Mouse (Mus musculus): ENCODE measurements around the gene Myf5. TPM values are rescaled to one million over a fixed set of nuclear protein-coding genes. Genes with fewer than 3 reads are reported as not detected.

Myf5 gene
- polyA plus RNA-seq, 1 experiment from 2014 or later = 22.1 TPM

- H3K27ac ChIP-seq (replicated peaks; ENCODE audit: low read depth, low read length) = no peak overlapping the region
- no peak overlapping the region for H3K4me2 ChIP-seq (ENCODE audit: low read depth, low read length)
- no peak for ATAC-seq (ENCODE audit: low read depth)
- H3K9ac ChIP-seq (ENCODE audit: low read depth, low read length) = no peak overlapping the region
- H3K27me3 ChIP-seq (replicated peaks; ENCODE audit: control insufficient read depth, insufficient read depth, low read length) = no peaks in the 10 kb centered on the region
- WGBS = 83% methylated on average over 5 of the region's 5 CpGs
- no peak for DNase-seq (ENCODE audit: low spot score)
- H3K4me3 ChIP-seq (ENCODE audit: low read depth, low read length) = no peak overlapping the region
- H3K4me1 ChIP-seq (ENCODE audit: control insufficient read depth, insufficient read depth, low read length) = no peaks in the 10 kb centered on the region
- H3K36me3 ChIP-seq (ENCODE audit: control insufficient read depth, insufficient read depth, low read length) = no peaks in the 10 kb centered on the region
- H3K9me3 ChIP-seq (ENCODE audit: control insufficient read depth, low read length) = no peaks in the 10 kb centered on the region
These were observed 14.2 kb downstream of the Myf5 start for GRCm38 (mm10) chr10:107471712-107472111.

GRCm38 (mm10) chr10:107467819-107468218, 18.1 kb downstream of the Myf5 start:
- no peak for ATAC-seq (ENCODE audit: low read depth)
- H3K4me3 ChIP-seq (ENCODE audit: low read depth, low read length) = no peak overlapping the region

GRCm38 (mm10) chr10:107449496-107450330, 36.2 kb downstream of the Myf5 start:
- ATAC-seq (ENCODE audit: low read depth) (no peak), DNase-seq (ENCODE audit: low spot score) (no peak)
- H3K27ac ChIP-seq (replicated peaks; ENCODE audit: low read depth, low read length) = no peak overlapping the region
- H3K4me2 ChIP-seq (ENCODE audit: low read depth, low read length) = no peak overlapping the region
- no peak overlapping the region for H3K9ac ChIP-seq (ENCODE audit: low read depth, low read length)
- WGBS = 82% methylated on average over 5 of the region's 5 CpGs
- no peaks in the 10 kb centered on the region for H3K36me3 ChIP-seq (ENCODE audit: control insufficient read depth, insufficient read depth, low read length)
- no peaks in the 10 kb centered on the region for H3K9me3 ChIP-seq (ENCODE audit: control insufficient read depth, low read length)
- H3K4me1 ChIP-seq (ENCODE audit: control insufficient read depth, insufficient read depth, low read length) = no peaks in the 10 kb centered on the region
- H3K27me3 ChIP-seq (replicated peaks; ENCODE audit: control insufficient read depth, insufficient read depth, low read length) = no peaks in the 10 kb centered on the region
- H3K4me3 ChIP-seq (ENCODE audit: low read depth, low read length) = no peak overlapping the region

More at GRCm38 (mm10) chr10:107467819-107468218, 18.1 kb downstream of the Myf5 start:
- no peak overlapping the region for H3K27ac ChIP-seq (replicated peaks; ENCODE audit: low read depth, low read length)
- no peaks in the 10 kb centered on the region for H3K4me1 ChIP-seq (ENCODE audit: control insufficient read depth, insufficient read depth, low read length)
- DNase-seq (ENCODE audit: low spot score) = no peak
- no peak overlapping the region for H3K4me2 ChIP-seq (ENCODE audit: low read depth, low read length)
- no peaks in the 10 kb centered on the region for H3K36me3 ChIP-seq (ENCODE audit: control insufficient read depth, insufficient read depth, low read length)
- no peak overlapping the region for H3K9ac ChIP-seq (ENCODE audit: low read depth, low read length)
- no peaks in the 10 kb centered on the region for H3K9me3 ChIP-seq (ENCODE audit: control insufficient read depth, low read length)
- WGBS = 81% methylated on average over 7 of the region's 7 CpGs
- no peaks in the 10 kb centered on the region for H3K27me3 ChIP-seq (replicated peaks; ENCODE audit: control insufficient read depth, insufficient read depth, low read length)

- ATAC-seq (ENCODE audit: low read depth) = no peak
- H3K27ac ChIP-seq (replicated peaks; ENCODE audit: low read depth, low read length) = no peak overlapping the region
- WGBS = 7% methylated on average over 4 of the region's 4 CpGs
These were observed 43.2 kb downstream of the Myf5 start for GRCm38 (mm10) chr10:107442781-107443180.

GRCm38 (mm10) chr10:107436967-107437366, 49.0 kb downstream of the Myf5 start:
- 43% methylated on average over 5 of the region's 5 CpGs for WGBS
- H3K27me3 ChIP-seq (replicated peaks; ENCODE audit: control insufficient read depth, insufficient read depth, low read length) = no peaks in the 10 kb centered on the region
- no peaks in the 10 kb centered on the region for H3K9me3 ChIP-seq (ENCODE audit: control insufficient read depth, low read length)
- no peak overlapping the region for H3K9ac ChIP-seq (ENCODE audit: low read depth, low read length)
- H3K4me2 ChIP-seq (ENCODE audit: low read depth, low read length) = no peak overlapping the region
- no peaks in the 10 kb centered on the region for H3K4me1 ChIP-seq (ENCODE audit: control insufficient read depth, insufficient read depth, low read length)
- H3K27ac ChIP-seq (replicated peaks; ENCODE audit: low read depth, low read length) = no peak overlapping the region
- H3K36me3 ChIP-seq (ENCODE audit: control insufficient read depth, insufficient read depth, low read length) = no peaks in the 10 kb centered on the region
- H3K4me3 ChIP-seq (ENCODE audit: low read depth, low read length) = no peak overlapping the region
- ATAC-seq (ENCODE audit: low read depth) (no peak), DNase-seq (ENCODE audit: low spot score) (peak; percentile 11)

More at GRCm38 (mm10) chr10:107442781-107443180, 43.2 kb downstream of the Myf5 start:
- H3K9ac ChIP-seq (ENCODE audit: low read depth, low read length) = no peak overlapping the region
- no peak overlapping the region for H3K4me3 ChIP-seq (ENCODE audit: low read depth, low read length)
- no peaks in the 10 kb centered on the region for H3K4me1 ChIP-seq (ENCODE audit: control insufficient read depth, insufficient read depth, low read length)
- H3K36me3 ChIP-seq (ENCODE audit: control insufficient read depth, insufficient read depth, low read length) = no peaks in the 10 kb centered on the region
- no peak overlapping the region for H3K4me2 ChIP-seq (ENCODE audit: low read depth, low read length)
- DNase-seq (ENCODE audit: low spot score) = no peak
- no peaks in the 10 kb centered on the region for H3K27me3 ChIP-seq (replicated peaks; ENCODE audit: control insufficient read depth, insufficient read depth, low read length)
- H3K9me3 ChIP-seq (ENCODE audit: control insufficient read depth, low read length) = no peaks in the 10 kb centered on the region

Small RNA genes lying within 50 kb of the gene (microRNA-seq; reads per million reads assigned to microRNA genes)
- gene Gm44403 (ENCODE audit: borderline number of aligned reads) = not detected

Other genes with a start within 250 kb of the Myf5 start
- gene Lin7a, start 214.4 kb downstream of the Myf5 start, polyA plus RNA-seq (2014; fragmentation: Nextera tagmentation; extraction: Ambion mirVana) = 4.8 and 5.0 TPM in 2 replicates
- 20.2 and 28.9 TPM in 2 replicates for gene Myf6, start 8.6 kb upstream of the Myf5 start, polyA plus RNA-seq (2014; fragmentation: Nextera tagmentation; extraction: Ambion mirVana)
- 0.39 and 0.47 TPM in 2 replicates for gene Ptprq, start 233.9 kb upstream of the Myf5 start, polyA plus RNA-seq (2014; fragmentation: Nextera tagmentation; extraction: Ambion mirVana)

Measured in embryonic facial prominence, embryonic 14.5 days (tissue).